Mouse (Mus musculus) embryonic fibroblast, embryonic 13.5 days (primary cell): ENCODE measurements around the gene Iqcf4.

Experiments used
- CTCF ChIP-seq: IDR thresholded peaks from 2 replicates; pipeline ENCODE4 v1.5.1; 2011; ENCODE audit warnings: mild to moderate bottlenecking, control low read depth, low read length, moderate library complexity, borderline replicate concordance; ENCODE audit not compliant: insufficient read depth
- POLR2A ChIP-seq: IDR thresholded peaks from 2 replicates; pipeline ENCODE4 v1.6.1; 2011; ENCODE audit warnings: low read depth, mild to moderate bottlenecking, control low read depth, low read length, moderate library complexity

GRCm38 (mm10) chr9:106600546-106600945, 29.8 kb upstream of the Iqcf4 start:
- no peak for TF ChIP-seq POLR2A
- 0 out of 2 replicates have a peak, but pooled peaks have one; percentile 16 for TF ChIP-seq CTCF
